Mouse (Mus musculus) stomach, embryonic 15.5 days (tissue): Measurements from ENCODE around the gene Dnajb3. TPM values are rescaled to one million over a fixed set of nuclear protein-coding genes. Genes with fewer than 3 reads are reported as not detected.

Experiments used
- ATAC-seq: fragments of 200-750 bp; cut with Nextera tagmentation; 2 replicates; pipeline ENCODE4 v1.8.0; 2017; ENCODE audit warnings: low read depth, moderate number of reproducible peaks, moderate TSS enrichment; ENCODE audit not compliant: insufficient read depth, low FRiP score
- H3K27ac ChIP-seq: fragments of 300-500 bp; sonication (generic); 2 replicates; pipeline ENCODE4 v1.5.1; 2015; ENCODE audit warnings: mild to moderate bottlenecking, inconsistent platforms
- H3K27me3 ChIP-seq: fragments of 300-500 bp; sonication (generic); replicated peaks from 2 replicates; pipeline ENCODE4 v1.6.1; 2015; ENCODE audit warnings: inconsistent platforms
- H3K36me3 ChIP-seq: fragments of 300-500 bp; sonication (generic); 2 replicates; pipeline ENCODE4 v1.6.1; 2015; ENCODE audit warnings: inconsistent platforms
- H3K4me1 ChIP-seq: fragments of 300-500 bp; sonication (generic); 2 replicates; pipeline ENCODE4 v1.6.1; 2015; ENCODE audit warnings: inconsistent platforms
- H3K4me2 ChIP-seq: fragments of 300-500 bp; sonication (generic); 2 replicates; pipeline ENCODE4 v1.6.1; 2015; ENCODE audit warnings: mild to moderate bottlenecking, inconsistent platforms
- H3K4me3 ChIP-seq: fragments of 300-500 bp; sonication (generic); replicated peaks from 2 replicates; pipeline ENCODE4 v1.5.1; 2015; ENCODE audit warnings: inconsistent platforms
- H3K9ac ChIP-seq: fragments of 300-500 bp; sonication (generic); 2 replicates; pipeline ENCODE4 v1.6.1; 2015; ENCODE audit warnings: inconsistent platforms
- H3K9me3 ChIP-seq: fragments of 300-500 bp; sonication (generic); 2 replicates; pipeline ENCODE4 v1.6.1; 2016; ENCODE audit warnings: inconsistent platforms
- WGBS: fragments of 180-500 bp; shearing (Covaris S2); methylation state at CpG from one replicate; pipeline ENCODE4 v1.1.7; 2015; 5-methylcytosine and 5-hydroxymethylcytosine counted together
- polyA plus RNA-seq: library from polyadenylated mRNA; unstranded; fragments of >200 nt; fragmentation: Nextera tagmentation; extraction: Ambion mirVana; gene quantifications from 2 replicates; pipeline ENCODE4 v1.2.1, GENCODE M21; 2015

Gene Dnajb3
- polyA plus RNA-seq, 1 experiment from 2014 or later = 10.1 TPM

DNA sequence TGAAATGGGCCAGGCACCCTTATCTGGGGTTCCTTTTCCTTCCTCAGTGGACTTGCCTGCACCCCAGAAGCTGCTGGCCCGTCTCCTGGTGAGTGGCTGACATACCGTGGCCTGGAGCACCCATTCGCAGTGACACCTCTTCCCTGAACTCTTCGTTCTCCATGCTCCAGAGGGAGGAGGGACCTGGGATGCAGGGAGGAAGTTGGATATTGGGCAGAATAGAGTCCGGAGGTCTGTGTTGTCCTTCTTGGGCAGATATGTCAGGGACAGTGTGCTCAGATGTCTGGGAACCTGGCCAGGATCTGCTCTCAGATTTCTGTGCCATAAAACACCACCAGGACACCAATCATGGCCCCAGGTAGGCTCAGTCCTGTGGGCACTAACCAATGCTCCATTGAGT lies 34.5 kb upstream of the Dnajb3 start:
- Histone ChIP-seq H3K4me2 (no peak overlapping the region), H3K36me3 (no peaks in the 10 kb centered on the region), H3K4me3 (no peak overlapping the region), H3K9ac (no peak overlapping the region), H3K9me3 (peaks cover 29% of the 10 kb centered on the region; the same call in 1 of the 2 replicates), H3K4me1 (no peaks in the 10 kb centered on the region), H3K27me3 (no peaks in the 10 kb centered on the region), H3K27ac (no peak overlapping the region)
- no peak for ATAC-seq
- 72% methylated on average over 5 of the region's 5 CpGs for WGBS

DNA sequence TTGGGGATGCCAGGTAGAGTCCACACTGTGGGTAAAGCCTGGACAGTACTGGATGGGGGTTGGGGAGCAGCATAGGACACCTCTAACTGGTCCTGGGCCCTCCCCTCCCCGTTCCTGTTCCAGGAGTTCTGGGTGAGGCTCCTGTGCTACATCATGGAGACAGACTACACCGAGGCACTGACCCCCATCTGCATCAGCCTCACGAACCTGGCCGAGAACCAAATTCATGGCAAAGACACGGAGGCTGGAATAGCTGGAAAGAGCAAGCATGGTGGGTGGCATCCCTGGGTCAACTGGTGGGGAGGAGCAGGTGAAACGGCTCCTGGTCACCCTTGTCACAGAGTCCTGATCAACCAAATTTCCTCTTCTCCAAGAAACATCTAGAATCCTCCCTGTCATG lies 33.2 kb upstream of the Dnajb3 start:
- Histone ChIP-seq H3K9ac (no peak overlapping the region), H3K27me3 (no peaks in the 10 kb centered on the region), H3K4me3 (no peak overlapping the region), H3K36me3 (no peaks in the 10 kb centered on the region), H3K27ac (no peak overlapping the region), H3K9me3 (peaks cover 29% of the 10 kb centered on the region; the same call in 1 of the 2 replicates), H3K4me1 (no peaks in the 10 kb centered on the region), H3K4me2 (no peak overlapping the region)
- ATAC-seq = no peak
- 71% methylated on average over 6 of the region's 6 CpGs for whole genome bisulfite sequencing

DNA sequence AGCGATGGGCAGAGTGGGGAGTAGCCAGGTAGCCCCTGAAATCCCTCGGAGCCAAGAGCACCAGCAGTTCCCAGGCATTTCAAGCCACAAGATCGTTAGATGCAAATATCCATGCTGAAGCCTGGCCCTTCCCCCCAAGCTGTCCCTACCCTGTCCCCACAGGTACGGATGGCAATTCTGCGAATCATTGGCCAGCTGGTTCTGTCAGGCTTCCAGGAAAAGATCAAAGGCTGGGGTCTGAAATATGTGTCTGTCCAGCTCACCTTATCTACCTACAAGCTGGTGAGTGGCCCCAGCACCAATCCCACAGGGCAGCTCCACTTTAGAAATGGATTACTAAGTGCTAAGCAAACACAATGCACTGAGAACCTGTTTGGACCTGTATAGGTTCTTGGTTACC lies 31.7 kb upstream of the Dnajb3 start:
- Histone ChIP-seq H3K27ac (no peak overlapping the region), H3K27me3 (no peaks in the 10 kb centered on the region), H3K9ac (no peak overlapping the region), H3K4me2 (no peak overlapping the region), H3K36me3 (no peaks in the 10 kb centered on the region), H3K4me3 (no peak overlapping the region), H3K4me1 (no peaks in the 10 kb centered on the region), H3K9me3 (peaks cover 29% of the 10 kb centered on the region; the same call in 1 of the 2 replicates)
- 74% methylated on average over 5 of the region's 5 CpGs for WGBS
- 0 out of 2 replicates have a peak, but pooled peaks have one; percentile 5 for ATAC-seq

DNA sequence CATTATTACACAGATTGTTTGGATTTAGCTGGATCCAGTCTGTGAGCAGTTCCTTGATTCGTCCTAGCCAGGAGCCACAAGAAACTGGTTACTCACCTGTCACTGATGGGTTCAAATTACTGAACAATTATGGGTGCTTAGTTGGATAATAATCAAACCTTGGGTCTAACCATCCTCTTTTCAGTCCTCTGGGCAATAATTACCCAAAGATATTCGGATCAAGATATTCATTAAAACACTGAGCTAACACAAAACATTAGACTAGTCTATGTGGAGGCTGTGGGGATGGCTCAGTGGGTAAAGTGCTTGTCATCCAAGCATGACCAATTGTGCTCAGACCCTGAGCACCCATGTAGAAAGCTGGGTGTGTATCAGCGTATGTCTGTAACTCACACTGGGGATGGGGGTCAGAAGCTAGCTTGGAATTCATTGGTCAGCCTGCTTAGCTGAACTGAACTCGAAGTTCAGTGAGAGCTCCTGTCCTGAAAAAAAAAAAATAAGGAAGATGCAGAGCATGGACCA lies 30.4 kb upstream of the Dnajb3 start:
- H3K9ac ChIP-seq = no peak overlapping the region
- H3K4me3 ChIP-seq = no peak overlapping the region
- no peaks in the 10 kb centered on the region for H3K4me1 ChIP-seq
- no peaks in the 10 kb centered on the region for H3K36me3 ChIP-seq
- ATAC-seq = no peak
- WGBS = 54% methylated on average over 4 of the region's 4 CpGs
- H3K4me2 ChIP-seq = no peak overlapping the region
- H3K27me3 ChIP-seq = no peaks in the 10 kb centered on the region
- H3K9me3 ChIP-seq = peaks cover 29% of the 10 kb centered on the region; the same call in 1 of the 2 replicates
- no peak overlapping the region for H3K27ac ChIP-seq

DNA sequence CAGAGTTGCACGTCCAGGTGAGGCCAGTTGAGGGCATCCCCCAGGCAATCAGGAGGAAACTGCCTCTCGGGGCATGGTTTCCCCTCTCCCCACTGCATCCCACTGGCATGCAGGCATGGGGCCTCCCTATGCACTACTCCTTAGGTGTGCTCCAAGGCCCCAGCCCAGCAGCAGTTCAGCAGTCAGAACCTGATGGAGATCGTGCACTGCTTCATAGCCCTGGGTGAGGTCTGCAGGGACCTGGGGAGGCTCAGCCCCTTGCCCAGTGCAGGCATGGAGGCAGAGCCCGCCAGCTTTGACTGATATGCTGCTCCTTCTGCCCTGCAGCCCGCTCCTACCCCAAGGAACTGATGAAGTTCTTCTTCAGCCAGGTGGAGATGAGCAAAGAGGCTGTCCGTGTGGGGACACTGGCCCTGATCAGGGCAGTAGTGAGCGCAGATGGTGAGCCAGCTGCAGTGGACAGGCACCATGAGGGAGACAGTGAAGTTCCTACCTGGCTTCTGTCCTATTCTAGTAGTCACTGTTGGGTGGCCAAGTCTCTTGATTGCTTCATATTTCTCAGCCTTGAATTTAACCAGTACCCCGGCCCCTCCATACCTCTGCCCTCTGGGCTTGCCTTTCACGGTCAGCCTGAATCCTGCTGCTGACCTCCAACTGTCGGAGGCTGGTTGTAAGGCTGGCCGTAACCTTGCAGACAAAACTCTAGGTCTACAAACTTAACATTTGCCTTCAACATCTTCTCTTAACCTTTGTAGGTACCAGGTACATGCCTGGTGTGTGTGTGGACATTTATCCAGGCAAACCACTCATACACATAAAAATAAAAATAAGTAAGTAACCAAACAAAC lies 29.7 kb upstream of the Dnajb3 start:
- Histone ChIP-seq H3K27ac (no peak overlapping the region), H3K27me3 (no peaks in the 10 kb centered on the region), H3K4me3 (no peak overlapping the region), H3K9me3 (peaks cover 28% of the 10 kb centered on the region; the same call in 1 of the 2 replicates), H3K4me2 (no peak overlapping the region), H3K4me1 (no peaks in the 10 kb centered on the region), H3K36me3 (no peaks in the 10 kb centered on the region), H3K9ac (no peak overlapping the region)
- 61% methylated on average over 11 of the region's 11 CpGs for WGBS
- ATAC-seq = peak; percentile 3; the same call in 1 of the 2 replicates

DNA sequence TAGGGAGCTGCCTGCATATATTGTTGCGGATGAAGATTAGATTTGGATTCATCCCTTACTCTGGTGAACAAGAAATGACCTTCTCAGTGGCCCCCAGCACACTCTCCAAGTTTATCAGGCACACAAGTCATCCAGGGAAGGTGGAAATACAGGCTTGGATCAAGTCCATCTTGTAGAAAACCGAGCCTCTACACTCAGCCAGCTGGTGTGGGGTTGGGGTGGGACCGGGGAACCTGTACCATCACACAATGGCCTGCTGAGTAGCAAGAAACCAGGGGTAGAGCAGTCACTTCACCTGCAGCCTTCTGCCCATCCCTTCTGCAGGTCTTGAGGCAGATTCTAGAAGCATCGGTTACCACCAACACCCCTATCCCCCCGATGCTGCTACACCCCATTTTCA lies 29.1 kb upstream of the Dnajb3 start:
- 42% methylated on average over 5 of the region's 5 CpGs for WGBS
- H3K27me3 ChIP-seq = no peaks in the 10 kb centered on the region
- peaks cover 23% of the 10 kb centered on the region; the same call in 1 of the 2 replicates for H3K9me3 ChIP-seq

DNA sequence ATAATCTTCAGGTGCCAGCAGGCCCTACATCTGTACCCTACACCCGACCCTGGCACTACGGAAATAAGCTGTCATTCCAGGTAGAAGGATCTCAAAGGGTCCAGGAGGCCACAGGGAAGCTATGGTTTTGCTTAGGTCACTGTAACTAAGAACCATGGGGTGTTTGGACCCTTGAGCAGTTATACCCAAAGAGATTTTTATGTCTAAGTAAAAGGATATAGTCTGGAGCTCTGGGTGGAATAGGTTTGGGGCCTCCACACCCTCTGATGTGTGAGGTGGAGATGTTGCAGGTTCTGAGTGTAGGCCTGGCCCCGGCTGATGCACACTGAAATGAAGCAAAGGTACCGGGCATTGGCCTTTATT lies 28.6 kb upstream of the Dnajb3 start:
- Histone ChIP-seq H3K9me3 (peaks cover 23% of the 10 kb centered on the region; the same call in 1 of the 2 replicates), H3K36me3 (no peaks in the 10 kb centered on the region), H3K4me1 (no peaks in the 10 kb centered on the region), H3K4me3 (no peak overlapping the region), H3K4me2 (no peak overlapping the region), H3K27ac (no peak overlapping the region), H3K9ac (no peak overlapping the region), H3K27me3 (no peaks in the 10 kb centered on the region)
- WGBS = 64% methylated on average over 4 of the region's 4 CpGs
- no peak for ATAC-seq

More for the DNA sequence above, 29.1 kb upstream of the Dnajb3 start:
- H3K4me3 ChIP-seq = no peak overlapping the region
- no peak overlapping the region for H3K4me2 ChIP-seq
- H3K27ac ChIP-seq = no peak overlapping the region
- H3K9ac ChIP-seq = no peak overlapping the region
- H3K4me1 ChIP-seq = no peaks in the 10 kb centered on the region
- no peaks in the 10 kb centered on the region for H3K36me3 ChIP-seq
- ATAC-seq = no peak

DNA sequence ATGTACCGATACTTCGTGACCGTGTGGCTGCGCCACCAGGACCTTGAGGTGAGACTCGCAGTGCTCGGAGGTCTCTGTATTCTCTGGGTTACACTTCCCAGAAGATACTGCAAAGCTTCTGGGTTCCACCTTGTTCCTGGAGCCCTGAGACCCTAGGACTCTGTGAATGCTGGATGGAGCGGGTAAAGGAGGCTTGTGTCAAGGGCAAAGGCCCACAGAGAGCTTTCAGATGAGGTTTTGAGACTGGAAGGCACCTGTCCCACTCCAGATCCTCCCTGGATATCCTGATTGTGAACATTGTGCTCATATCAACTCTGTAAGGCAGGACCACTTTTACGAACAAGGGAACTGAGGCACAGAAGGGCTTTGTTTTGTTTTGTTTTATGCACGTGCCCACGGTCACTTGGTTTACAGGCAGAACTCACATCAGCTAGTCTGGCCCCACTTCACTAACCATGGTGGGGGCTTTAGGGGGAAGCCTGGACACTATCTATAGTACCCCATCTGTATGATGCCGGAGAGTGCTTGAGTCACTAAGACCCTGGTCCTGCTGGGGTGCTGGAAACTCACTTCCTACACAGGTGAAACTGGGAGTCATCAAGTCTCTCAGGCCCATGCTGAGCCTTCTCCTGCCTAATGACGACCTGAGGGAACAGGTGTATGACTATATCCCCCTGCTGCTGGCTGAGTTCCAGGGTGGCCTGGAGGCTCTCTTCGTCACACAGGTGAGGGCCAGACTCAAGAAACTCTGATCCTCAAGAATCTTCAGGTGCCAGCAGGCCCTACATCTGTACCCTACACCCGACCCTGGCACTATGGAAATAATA lies 28.1 kb upstream of the Dnajb3 start:
- ATAC-seq = no peak
- Histone ChIP-seq H3K4me3 (no peak overlapping the region), H3K27ac (no peak overlapping the region), H3K9ac (no peak overlapping the region), H3K9me3 (peaks cover 18% of the 10 kb centered on the region; the same call in 1 of the 2 replicates), H3K4me1 (no peaks in the 10 kb centered on the region), H3K36me3 (no peaks in the 10 kb centered on the region), H3K27me3 (no peaks in the 10 kb centered on the region), H3K4me2 (no peak overlapping the region)
- WGBS = 66% methylated on average over 14 of the region's 14 CpGs

DNA sequence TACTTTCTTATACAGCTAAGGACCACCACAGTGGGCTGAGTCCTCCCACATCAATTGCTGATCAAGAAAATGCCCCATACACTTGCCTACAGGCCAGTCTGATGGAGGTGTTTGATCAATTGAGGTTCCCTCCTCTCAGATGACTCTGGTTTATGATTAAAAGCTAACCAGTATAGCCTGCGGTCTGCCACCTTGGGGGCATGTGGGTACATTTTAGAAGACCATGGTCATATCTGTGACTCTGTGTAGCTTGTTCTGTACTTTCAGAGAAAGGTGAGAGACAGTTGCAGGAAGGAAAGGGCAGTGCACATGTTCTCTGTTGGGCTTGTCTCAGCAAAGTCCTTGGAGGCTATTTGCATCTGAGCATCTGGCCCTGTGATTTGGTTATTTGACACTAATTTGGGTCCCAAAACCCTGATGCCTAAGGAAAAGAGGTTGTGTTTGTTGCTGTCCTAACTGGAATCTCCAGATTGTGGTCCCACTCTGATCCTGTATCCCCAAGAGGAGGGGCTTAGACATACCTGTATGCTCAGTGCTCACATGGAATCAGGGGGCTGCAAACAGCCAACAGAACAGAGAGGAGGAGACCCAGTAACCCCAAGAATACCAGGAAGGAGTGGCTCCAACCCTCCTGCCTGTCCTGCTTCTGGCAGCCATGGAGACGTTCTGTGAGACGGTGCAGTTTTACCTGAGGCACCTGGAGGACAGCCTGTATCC lies 27.2 kb upstream of the Dnajb3 start:
- Histone ChIP-seq H3K9ac (no peak overlapping the region), H3K36me3 (no peaks in the 10 kb centered on the region), H3K4me2 (no peak overlapping the region), H3K4me1 (no peaks in the 10 kb centered on the region), H3K4me3 (no peak overlapping the region), H3K27me3 (no peaks in the 10 kb centered on the region), H3K27ac (no peak overlapping the region), H3K9me3 (peaks cover 10% of the 10 kb centered on the region; the same call in 1 of the 2 replicates)
- 59% methylated on average over 3 of the region's 3 CpGs for WGBS
- ATAC-seq = no peak; the same call in 1 of the 2 replicates

DNA sequence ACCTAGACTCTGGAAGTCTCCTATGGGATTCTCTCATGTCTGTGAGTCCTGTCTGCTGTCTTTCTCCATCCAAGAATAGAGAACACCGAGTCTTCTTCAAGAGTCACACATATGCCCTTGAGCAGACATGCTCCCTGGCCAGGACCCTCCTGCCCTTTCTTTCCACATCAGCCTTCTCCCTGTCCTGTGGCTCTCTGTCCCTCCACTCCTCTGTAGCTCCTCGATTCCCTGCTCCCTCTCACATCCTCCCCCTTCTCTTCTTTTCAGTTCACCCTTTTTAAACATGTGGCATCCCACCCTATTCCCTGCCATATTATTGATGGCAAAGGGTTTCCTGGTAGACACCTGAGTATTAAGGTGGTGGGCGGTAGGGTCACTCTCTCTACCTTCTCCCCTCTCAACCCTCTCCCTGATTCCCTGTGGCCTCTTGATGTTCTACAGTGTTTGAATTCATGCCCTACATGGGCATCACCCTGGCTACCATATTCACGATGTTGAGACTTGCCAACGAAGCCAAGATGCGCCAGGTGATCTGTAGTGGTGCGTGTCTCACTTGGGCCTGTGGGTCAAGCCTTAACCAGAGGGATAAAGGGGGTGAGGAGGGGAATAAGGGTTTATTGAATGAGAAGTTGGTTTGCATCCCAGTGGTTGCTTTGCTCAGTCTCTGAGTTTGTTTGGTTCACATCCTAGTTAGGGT lies 26.4 kb upstream of the Dnajb3 start:
- H3K36me3 ChIP-seq = no peaks in the 10 kb centered on the region
- ATAC-seq = no peak
- no peaks in the 10 kb centered on the region for H3K4me1 ChIP-seq
- no peak overlapping the region for H3K27ac ChIP-seq
- H3K4me3 ChIP-seq = no peak overlapping the region
- H3K9ac ChIP-seq = no peak overlapping the region
- peaks cover 7% of the 10 kb centered on the region; the same call in 1 of the 2 replicates for H3K9me3 ChIP-seq
- no peaks in the 10 kb centered on the region for H3K27me3 ChIP-seq
- H3K4me2 ChIP-seq = no peak overlapping the region
- 69% methylated on average over 7 of the region's 7 CpGs for WGBS
